Mouse (Mus musculus) CH12.LX (cell line): Measurements from ENCODE around the gene Ikzf3.

ENCODE experiments used
- CHD1 ChIP-seq: IDR thresholded peaks from 2 replicates; pipeline ENCODE4 v1.6.1; 2012; ENCODE audit warnings: low read depth, low read length, improper control_type of control experiment, inconsistent platforms
- CTCF ChIP-seq, 2 experiments: IDR thresholded peaks in 1 of 2; conservative IDR thresholded peaks in 1 of 2; 2 replicates each; pipeline ENCODE4 v1.5.1; 2011 to 2012; ENCODE audit warnings: low read depth in 2 of 2, low read length in 2 of 2, improper control_type of control experiment in 1 of 2, inconsistent platforms in 1 of 2, mild to moderate bottlenecking in 1 of 2, moderate library complexity in 1 of 2
- EP300 ChIP-seq: IDR thresholded peaks from 2 replicates; pipeline ENCODE4 v1.6.1; 2011; ENCODE audit warnings: low read length, improper control_type of control experiment
- ETS1 ChIP-seq: conservative IDR thresholded peaks from 2 replicates; pipeline ENCODE4 v1.6.1; 2012; ENCODE audit warnings: low read depth, mild to moderate bottlenecking, inconsistent platforms, low read length, improper control_type of control experiment, moderate library complexity
- MAZ ChIP-seq: IDR thresholded peaks from 2 replicates; pipeline ENCODE4 v1.6.1; 2012; ENCODE audit warnings: low read depth, mild to moderate bottlenecking, inconsistent platforms, low read length, improper control_type of control experiment, moderate library complexity
- MYC ChIP-seq: IDR thresholded peaks from 2 replicates; pipeline ENCODE4 v1.6.1; 2011; ENCODE audit warnings: low read depth, mild to moderate bottlenecking, improper control_type of control experiment, low read length
- POLR2A ChIP-seq: IDR thresholded peaks from 2 replicates; pipeline ENCODE4 v1.6.1; 2011; ENCODE audit warnings: low read depth, mild to moderate bottlenecking, improper control_type of control experiment, low read length
- ZNF384 ChIP-seq: IDR thresholded peaks from 2 replicates; pipeline ENCODE4 v1.6.1; 2012; ENCODE audit warnings: low read depth, low read length, improper control_type of control experiment, inconsistent platforms

GRCm38 (mm10) chr11:98446213-98446561, 99.6 kb downstream of the Ikzf3 start, which contains the start of gene Grb7:
- TF ChIP-seq CHD1 (no peak), ETS1 (no peak), CTCF (conservative IDR thresholded peaks at IDR 0.05 in 1 of 2, IDR thresholded peaks at IDR 0.05 in 1 of 2; ENCODE audit: low read depth in 2 of 2, low read length in 2 of 2) (no peak), EP300 (no peak), ZNF384 (no peak), MYC (no peak), POLR2A (no peak), MAZ (no peak)
